30 mouse cellular contexts compared by ENCODE assay signal in genomic region chr12:80926550-80926949, GRCm38 (mm10). TPM values are rescaled to one million over a fixed set of nuclear protein-coding genes. Genes with fewer than 3 reads are reported as not detected.
DNase-seq lines count a peak whose midpoint lies in the region; ATAC-seq and TF ChIP-seq lines count a peak whose summit lies in the region.
"Had no signal": no experiment of that assay in that cellular context is flagged by ENCODE, and none has a peak within 500 bp of the region (broad histone marks: within the 10 kb centered on the region; RNA-seq: fewer than 3 reads in every experiment).

No protein-coding gene starts in this region.

- H3K79me2 ChIP-seq in liver, adult 2 months (ENCODE audit: control insufficient read depth, insufficient read depth, low read length), result no peaks in the 10 kb centered on the region

- no peak for TF ChIP-seq POLR2A in liver, adult 2 months (IDR thresholded peaks at IDR 0.05; ENCODE audit: extremely low read depth, insufficient read depth, low read length)
- TF ChIP-seq POLR2A in small intestine, adult 2 months (IDR thresholded peaks at IDR 0.05; ENCODE audit: low read depth, low read length), result no peak

- no peak overlapping the region for H3K4me3 ChIP-seq in liver, adult 2 months (ENCODE audit: insufficient read depth, low read depth, low read length)
- no peak overlapping the region for H3K4me3 ChIP-seq in liver, embryonic 15.5 days (replicated peaks)
- no peak overlapping the region for H3K4me3 ChIP-seq in small intestine, adult 2 months (ENCODE audit: low read depth, low read length)
- H3K4me3 ChIP-seq: heart, adult 2 months; heart, embryonic 12.5 days; limb, embryonic 12.5 days had no signal

- H3K27me3 ChIP-seq in liver, adult 2 months (ENCODE audit: control insufficient read depth, insufficient read depth, low read length), result no peaks in the 10 kb centered on the region
- H3K27me3 ChIP-seq in liver, embryonic 15.5 days, result peaks cover 34% of the 10 kb centered on the region
- H3K27me3 ChIP-seq in small intestine, adult 2 months (ENCODE audit: control insufficient read depth, insufficient read depth, low read length), result no peaks in the 10 kb centered on the region

- peak; percentile 42 for DNase-seq in heart, adult 11 months
- no peak for DNase-seq in heart, postnatal 25 days (ENCODE audit: low spot score)
- DNase-seq in liver, adult 2 months (ENCODE audit: extremely low read depth, low read depth, low spot score), result peak; percentile 99
- DNase-seq in urinary bladder, postnatal 10 days (ENCODE audit: low spot score), result no peak
- no peak for DNase-seq in ovary, postnatal 14 days (ENCODE audit: low spot score)
- DNase-seq in layer of hippocampus, adult 8-10 months (ENCODE audit: low spot score in 2 of 2), result no peak
- DNase-seq: cerebellum, adult 2 months; cerebellum, postnatal 25 days; gastrocnemius, postnatal 14 days; heart, adult 2 months; layer of hippocampus, adult 9-11 months; lung, adult 2 months; lung, postnatal 10 days; right cerebral cortex, adult 18-20 months; thymus, postnatal 14 days had no signal

- H3K27ac ChIP-seq in liver, adult 2 months (replicated peaks; ENCODE audit: insufficient read depth, low read depth, low read length), result peak overlapping the region; percentile 96
- peak overlapping the region; percentile 57 for H3K27ac ChIP-seq in liver, embryonic 15.5 days (replicated peaks)
- peak overlapping the region; percentile 61; the same call in 1 of the 2 replicates for H3K27ac ChIP-seq in small intestine, adult 2 months (ENCODE audit: insufficient read depth, low read depth, low read length)
- H3K27ac ChIP-seq: heart, adult 2 months; hindbrain, embryonic 14.5 days; limb, embryonic 12.5 days had no signal

- H3K4me2 ChIP-seq in liver, embryonic 15.5 days, result no peak overlapping the region
- H3K4me2 ChIP-seq: heart, embryonic 12.5 days; hindbrain, embryonic 14.5 days; limb, embryonic 12.5 days; midbrain, embryonic 11.5 days had no signal

- peaks cover 35% of the 10 kb centered on the region for H3K4me1 ChIP-seq in liver, adult 2 months (ENCODE audit: control insufficient read depth, insufficient read depth, low read length)
- peaks cover 69% of the 10 kb centered on the region for H3K4me1 ChIP-seq in liver, embryonic 15.5 days (replicated peaks)
- H3K4me1 ChIP-seq in small intestine, adult 2 months (ENCODE audit: control insufficient read depth, insufficient read depth, insufficient read length, low read length), result peaks cover 28% of the 10 kb centered on the region; the same call in 1 of the 2 replicates

- no peak for TF ChIP-seq CTCF in liver, adult 2 months (IDR thresholded peaks at IDR 0.05; ENCODE audit: low read depth, low read length)
- no peak for TF ChIP-seq CTCF in small intestine, adult 2 months (IDR thresholded peaks at IDR 0.05; ENCODE audit: extremely low read depth, insufficient read length, insufficient replicate concordance, low read depth, low read length)

- no peaks in the 10 kb centered on the region for H3K36me3 ChIP-seq in liver, adult 2 months (ENCODE audit: control insufficient read depth, insufficient read depth, low read length)
- no peaks in the 10 kb centered on the region for H3K36me3 ChIP-seq in liver, embryonic 15.5 days (replicated peaks)
- H3K36me3 ChIP-seq in small intestine, adult 2 months (ENCODE audit: control insufficient read depth, insufficient read depth, low read length), result no peaks in the 10 kb centered on the region
- H3K36me3 ChIP-seq: G1E; heart, embryonic 12.5 days; limb, embryonic 12.5 days had no signal

- no peaks in the 10 kb centered on the region for H3K9me3 ChIP-seq in liver, embryonic 15.5 days (replicated peaks)
- H3K9me3 ChIP-seq: G1E; heart, embryonic 12.5 days; limb, embryonic 12.5 days had no signal

- ATAC-seq in liver, embryonic 15.5 days (ENCODE audit: insufficient read depth), result peak; percentile 45
- ATAC-seq: forebrain, embryonic 14.5 days; inflammation-experienced regulatory T-cells, adult 6 months; midbrain, embryonic 16.5 days had no signal

- H3K9ac ChIP-seq in liver, adult 2 months (ENCODE audit: low read depth, low read length), result no peak overlapping the region
- no peak overlapping the region for H3K9ac ChIP-seq in liver, embryonic 15.5 days
- H3K9ac ChIP-seq: heart, embryonic 12.5 days; hindbrain, embryonic 14.5 days; limb, embryonic 12.5 days had no signal

- 17% methylated on average over 4 of the region's 4 CpGs for WGBS in liver, adult 2 months
- WGBS in liver, embryonic 15.5 days (ENCODE audit: insufficient replicate concordance), result 31% methylated on average over 4 of the region's 4 CpGs
- 25% methylated on average over 4 of the region's 4 CpGs for WGBS in small intestine, adult 2 months

- intact Hi-C loops in heart, postnatal 25 days (cut with DNase I), result no loop called here

RNA-seq across cellular contexts. Expression of gene Srsf5, which starts 18.8 kb away (rescaled TPM):
- total RNA-seq in heart, postnatal 25 days (2021), result 100 to 1,000 TPM; 105 to 109 TPM
- total RNA-seq in liver, adult 2 months (2014; rRNA removed), result 232 and 331 TPM in 2 replicates
- polyA plus RNA-seq in liver, adult 2 months (2012; rRNA removed), result 198 and 238 TPM in 2 replicates
- 283 and 287 TPM in 2 replicates for polyA plus RNA-seq in liver, embryonic 15.5 days (2015; fragmentation: Nextera tagmentation; extraction: Ambion mirVana)
- 90.3 and 250 TPM in 2 replicates for polyA plus RNA-seq in small intestine, adult 2 months (2012; rRNA removed)
- total RNA-seq in layer of hippocampus, adult 8-10 months (2022), result 100 to 1,000 TPM; 313 to 401 (median 363) TPM

RNA-seq across cellular contexts. Expression of gene Slc10a1, which starts 42.0 kb away (rescaled TPM):
- not detected for total RNA-seq in heart, postnatal 25 days (2021)
- total RNA-seq in liver, adult 2 months (2014; rRNA removed), result 389 and 508 TPM in 2 replicates
- polyA plus RNA-seq in liver, adult 2 months (2012; rRNA removed), result 1,193 and 1,387 TPM in 2 replicates
- polyA plus RNA-seq in liver, embryonic 15.5 days (2015; fragmentation: Nextera tagmentation; extraction: Ambion mirVana), result 12.9 and 21.9 TPM in 2 replicates
- not detected in 2 replicates for polyA plus RNA-seq in small intestine, adult 2 months (2012; rRNA removed)
- total RNA-seq in layer of hippocampus, adult 8-10 months (2022), result not detected
- total RNA-seq: adrenal gland, postnatal 36 days; gastrocnemius, postnatal 14 days; heart, adult 2 months; hematopoietic stem cell, adult 5-6 weeks; left cerebral cortex, postnatal 25 days had no signal
- polyA plus RNA-seq: brain, embryonic 14.5 days; cerebellum, adult 2 months; G1E; heart, adult 2 months; urinary bladder, adult 2 months had no signal

Comparison
In these comparisons a context has a peak if more than half of its experiments do, and no peak if none do; other contexts are left out.
1. DNase-seq: peak in heart, adult 11 months (single experiment) and liver, adult 2 months (single experiment); none in heart, postnatal 25 days (single experiment), urinary bladder, postnatal 10 days (single experiment), ovary, postnatal 14 days (single experiment) and layer of hippocampus, adult 8-10 months (0 of 2).
2. RNA of gene Slc10a1, which starts 42.0 kb away (total RNA-seq): 389 to 508 TPM in liver, adult 2 months; not detected in heart, postnatal 25 days and not detected in layer of hippocampus, adult 8-10 months; every median in the first group is over 100 times any median in the second.
3. Peak in every context shown above with its lines, with median percentiles within 50 percentile points of each other: H3K27ac ChIP-seq.